Mouse (Mus musculus): ENCODE results near the gene Hspa13. TPM values are rescaled to one million over a fixed set of nuclear protein-coding genes. Genes with fewer than 3 reads are reported as not detected.

Gene Hspa13
- total RNA-seq (2022) = 10 to 100 TPM; 53.4 to 62.6 (median 56.3) TPM

- DNase-seq = peak; percentile 98
Measured at GRCm38 (mm10) chr16:75766388-75767249, at the start of gene Hspa13. Gene Hspa13 (minus strand): TSS chr16:75767104.

GRCm38 (mm10) chr16:75779271-75779670, 12.4 kb upstream of the Hspa13 start:
- no peak for DNase-seq

GRCm38 (mm10) chr16:75773222-75773621, 6.3 kb upstream of the Hspa13 start:
- DNase-seq = no peak

- no peak for DNase-seq
Measured at GRCm38 (mm10) chr16:75767250-75768002, 522 bp upstream of the Hspa13 start.

GRCm38 (mm10) chr16:75752876-75753275, 14.0 kb downstream of the Hspa13 start:
- no peak for DNase-seq

- no peak for DNase-seq
Measured at GRCm38 (mm10) chr16:75750103-75750502, 16.8 kb downstream of the Hspa13 start.

GRCm38 (mm10) chr16:75748926-75749325, 18.0 kb downstream of the Hspa13 start:
- no peak for DNase-seq

- no peak for DNase-seq
Measured at GRCm38 (mm10) chr16:75744014-75744413, 22.9 kb downstream of the Hspa13 start.

- DNase-seq = no peak
Measured at GRCm38 (mm10) chr16:75717405-75718173, 49.3 kb downstream of the Hspa13 start.

GRCm38 (mm10) chr16:75696176-75696575, 70.7 kb downstream of the Hspa13 start:
- DNase-seq = peak; percentile 12

Small RNA genes lying within 50 kb of the gene (microRNA-seq; reads per million reads assigned to microRNA genes)
- gene Gm22923 = 0 reads per million in 2 experiments

Other genes with a start within 250 kb of the Hspa13 start
- gene Lipi, start 181.0 kb downstream of the Hspa13 start, total RNA-seq (2022) = not detected
- gene Rbm11, start 174.3 kb downstream of the Hspa13 start, total RNA-seq (2022) = 1 to 10 TPM; 1.4 to 2.8 (median 2.1) TPM